Mouse (Mus musculus) bone marrow, adult 2 months (tissue): ENCODE data around the gene Nxph3.

Experiments used
- CTCF ChIP-seq: fragments of 200-500 bp; IDR thresholded peaks from 2 replicates; pipeline ENCODE4 v1.5.1; 2011; ENCODE audit warnings: low read length, control low read depth; ENCODE audit not compliant: control insufficient read depth, insufficient read depth
- POLR2A ChIP-seq: fragments of 200-500 bp; IDR thresholded peaks from 2 replicates; pipeline ENCODE4 v1.6.1; 2011; ENCODE audit warnings: low read depth, mild to moderate bottlenecking, control low read depth, low read length, borderline replicate concordance; ENCODE audit not compliant: control insufficient read depth

DNA sequence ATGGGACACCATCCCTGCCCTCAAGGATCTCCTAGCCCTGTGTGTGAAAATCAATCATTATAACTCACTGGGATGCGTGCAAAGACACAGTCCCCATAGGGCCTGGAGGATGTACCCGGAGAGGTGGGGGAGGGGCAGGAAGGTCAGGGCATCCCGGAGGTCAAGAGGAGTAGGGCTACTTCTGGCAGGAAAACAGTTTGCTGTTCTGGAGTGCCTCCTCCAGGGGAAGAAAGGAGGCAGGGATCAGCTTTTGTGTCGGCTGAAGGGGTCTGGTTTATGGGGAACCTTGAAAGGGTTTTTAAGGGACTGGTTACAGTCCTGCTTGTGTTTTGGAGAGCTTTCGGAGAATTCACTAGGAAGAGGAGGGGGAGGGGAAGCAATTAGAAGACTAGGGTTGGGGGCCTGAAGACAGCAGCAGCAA lies 2.1 kb upstream of the Nxph3 start:
- no peak for TF ChIP-seq POLR2A
- TF ChIP-seq CTCF, result no peak
